23 mouse cellular contexts compared by ENCODE assay signal in the genomic region with DNA sequence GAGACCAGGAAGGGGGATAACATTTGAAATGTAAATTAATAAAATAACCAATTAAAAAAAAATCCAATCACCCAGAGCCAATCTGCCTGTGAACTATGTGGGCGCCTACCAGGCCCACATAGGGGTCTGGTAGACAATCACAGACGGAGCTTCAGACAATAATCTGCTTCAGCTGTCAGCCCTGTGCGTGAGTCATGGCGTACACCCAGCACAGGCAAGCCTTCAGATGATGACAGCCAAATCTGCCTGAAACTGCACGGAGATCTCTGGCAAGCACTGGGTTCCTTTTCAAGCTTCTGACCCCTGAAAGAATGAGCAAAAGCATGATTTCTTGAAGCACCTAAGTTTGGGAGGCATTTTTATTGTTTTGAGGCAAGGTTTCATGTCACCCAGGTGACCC. TPM values are rescaled to one million over a fixed set of nuclear protein-coding genes. Genes with fewer than 3 reads are reported as not detected.
"Had no signal": no experiment of that assay in that cellular context is flagged by ENCODE, and none has a peak within 500 bp of the region (broad histone marks: within the 10 kb centered on the region; RNA-seq: fewer than 3 reads in every experiment).

No protein-coding gene starts in this region.

- H3K4me3 ChIP-seq: limb, embryonic 12.5 days; limb, embryonic 15.5 days; midbrain, embryonic 12.5 days; midbrain, embryonic 15.5 days; neural tube, embryonic 12.5 days; neural tube, embryonic 15.5 days; stomach, embryonic 15.5 days had no signal

- H3K4me2 ChIP-seq: limb, embryonic 12.5 days; limb, embryonic 15.5 days; liver, embryonic 11.5 days; lung, embryonic 14.5 days; midbrain, embryonic 12.5 days; midbrain, embryonic 15.5 days; neural tube, embryonic 12.5 days; neural tube, embryonic 15.5 days; stomach, embryonic 15.5 days had no signal

- H3K36me3 ChIP-seq: limb, embryonic 12.5 days; limb, embryonic 15.5 days; midbrain, embryonic 12.5 days; midbrain, embryonic 15.5 days; neural tube, embryonic 12.5 days; neural tube, embryonic 15.5 days; stomach, embryonic 15.5 days had no signal

- H3K9ac ChIP-seq: limb, embryonic 12.5 days; limb, embryonic 15.5 days; liver, embryonic 14.5 days; liver, postnatal 0 days; lung, embryonic 14.5 days; midbrain, embryonic 12.5 days; midbrain, embryonic 15.5 days; neural tube, embryonic 12.5 days; neural tube, embryonic 15.5 days; stomach, embryonic 15.5 days had no signal

- ATAC-seq: liver, postnatal 0 days; lung, postnatal 0 days; midbrain, embryonic 15.5 days had no signal

- H3K9me3 ChIP-seq: limb, embryonic 12.5 days; limb, embryonic 15.5 days; midbrain, embryonic 12.5 days; midbrain, embryonic 15.5 days; neural tube, embryonic 12.5 days; neural tube, embryonic 15.5 days; stomach, embryonic 15.5 days had no signal

- DNase-seq: kidney, adult 18-20 months; kidney, adult 9 months; kidney, postnatal 14 days; kidney, postnatal 4 days; left cerebral cortex, postnatal 4 days; liver, postnatal 0 days; lung, embryonic 14.5 days; right cerebral cortex, postnatal 25 days; spleen, adult 18-20 months; thymus, adult 18-20 months; thymus, postnatal 36 days had no signal

- H3K27me3 ChIP-seq: midbrain, embryonic 12.5 days; midbrain, embryonic 15.5 days; neural tube, embryonic 12.5 days; neural tube, embryonic 15.5 days; stomach, embryonic 15.5 days had no signal

- H3K27ac ChIP-seq: limb, embryonic 12.5 days; limb, embryonic 15.5 days; liver, embryonic 14.5 days; macrophage; midbrain, embryonic 12.5 days; midbrain, embryonic 15.5 days; neural tube, embryonic 12.5 days; neural tube, embryonic 15.5 days; stomach, embryonic 15.5 days had no signal

- H3K4me1 ChIP-seq: limb, embryonic 12.5 days; limb, embryonic 15.5 days; midbrain, embryonic 12.5 days; midbrain, embryonic 15.5 days; neural tube, embryonic 12.5 days; neural tube, embryonic 15.5 days; stomach, embryonic 15.5 days had no signal

RNA-seq across cellular contexts. Expression of gene Rhcg, which starts 8.7 kb away (rescaled TPM):
- polyA plus RNA-seq: limb, embryonic 12.5 days; limb, embryonic 15.5 days; liver, embryonic 11.5 days; lung, embryonic 14.5 days; macrophage; urinary bladder, adult 2 months had no signal
